Mouse (Mus musculus): ENCODE results near the gene Mybpc1. TPM values are rescaled to one million over a fixed set of nuclear protein-coding genes. Genes with fewer than 3 reads are reported as not detected.
"Not testable (repeated sequence)": the region's sequence is repeated elsewhere in the genome, so short reads cannot be mapped to it uniquely, and the experiment has no call there.

Gene Mybpc1
- polyA plus RNA-seq, 1 experiment: 2.1 TPM

DNA sequence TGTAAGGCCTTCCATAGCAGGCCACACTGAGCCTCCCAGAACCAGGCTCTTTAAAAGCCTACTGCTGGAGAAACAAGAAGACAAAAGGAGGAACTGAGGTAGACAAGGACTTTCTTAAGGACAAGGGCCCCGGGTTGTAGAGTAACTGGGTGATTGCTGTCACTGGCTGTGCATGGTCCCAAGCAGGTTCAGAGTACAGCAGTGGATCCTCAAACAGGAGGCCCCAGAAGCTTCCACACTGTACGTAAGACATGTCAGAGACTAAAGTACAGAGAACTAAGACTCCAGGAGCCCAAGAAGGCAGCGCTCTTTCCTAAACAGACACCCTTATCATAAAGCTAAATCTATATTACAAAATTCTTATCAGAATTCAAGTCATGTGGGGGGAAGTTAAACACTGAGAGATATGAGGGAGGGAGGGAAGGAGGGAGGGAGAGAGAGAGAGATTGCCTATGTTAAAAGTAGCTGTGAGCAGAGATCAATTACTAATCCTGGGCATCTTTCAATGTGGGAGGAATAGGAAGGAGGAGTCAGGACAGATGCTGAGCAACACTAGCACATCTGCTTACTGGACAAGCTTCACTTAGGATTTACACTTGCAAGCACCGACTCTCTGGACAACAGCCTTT, 109.9 kb downstream of the Mybpc1 start:
- no peak for TF ChIP-seq CTCF (IDR thresholded peaks at IDR 0.05; ENCODE audit: control insufficient read depth, insufficient read depth, insufficient replicate concordance, low read depth, low read length)
- TF ChIP-seq POLR2A (IDR thresholded peaks at IDR 0.05; ENCODE audit: control insufficient read depth, low read depth, low read length): no peak
- no peak overlapping the region for H3K27ac ChIP-seq (ENCODE audit: control insufficient read depth, insufficient read depth, low read depth, low read length)
- no peak overlapping the region for H3K4me3 ChIP-seq (ENCODE audit: control insufficient read depth, low read depth, low read length)
- H3K4me1 ChIP-seq (ENCODE audit: control insufficient read depth, insufficient read depth, low read length): no peaks in the 10 kb centered on the region
- H3K27me3 ChIP-seq (ENCODE audit: control insufficient read depth, insufficient read depth, low read length): no peaks in the 10 kb centered on the region
- H3K36me3 ChIP-seq (ENCODE audit: control insufficient read depth, insufficient read depth, low read length): no peaks in the 10 kb centered on the region

DNA sequence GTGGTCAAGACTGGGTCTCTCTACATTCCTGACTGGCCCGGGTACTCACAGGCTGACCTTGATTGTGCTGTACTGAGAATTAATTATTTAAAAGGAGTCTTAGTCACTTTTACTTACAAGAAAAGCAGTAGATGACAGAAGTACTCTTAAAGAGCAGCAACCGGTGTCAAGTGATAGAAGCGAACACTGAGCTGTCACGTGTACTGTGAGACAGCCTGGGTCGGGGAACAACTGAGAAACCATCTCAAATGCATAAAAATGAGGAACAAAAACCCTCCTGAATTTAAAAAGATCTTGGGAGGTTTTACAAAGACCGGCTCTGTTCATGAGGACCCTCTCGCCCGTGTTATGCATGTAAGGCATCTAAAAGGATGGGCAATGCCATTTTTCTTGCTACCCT, 112.3 kb downstream of the Mybpc1 start:
- H3K27me3 ChIP-seq (ENCODE audit: control insufficient read depth, insufficient read depth, low read length): no peaks in the 10 kb centered on the region
- H3K27ac ChIP-seq (ENCODE audit: control insufficient read depth, insufficient read depth, low read depth, low read length): no peak overlapping the region
- H3K4me1 ChIP-seq (ENCODE audit: control insufficient read depth, insufficient read depth, low read length): no peaks in the 10 kb centered on the region
- H3K36me3 ChIP-seq (ENCODE audit: control insufficient read depth, insufficient read depth, low read length): no peaks in the 10 kb centered on the region; the same call in 1 of the 2 replicates
- TF ChIP-seq CTCF (IDR thresholded peaks at IDR 0.05; ENCODE audit: control insufficient read depth, insufficient read depth, insufficient replicate concordance, low read depth, low read length): no peak
- TF ChIP-seq POLR2A (IDR thresholded peaks at IDR 0.05; ENCODE audit: control insufficient read depth, low read depth, low read length): no peak
- no peak overlapping the region for H3K4me3 ChIP-seq (ENCODE audit: control insufficient read depth, low read depth, low read length)

DNA sequence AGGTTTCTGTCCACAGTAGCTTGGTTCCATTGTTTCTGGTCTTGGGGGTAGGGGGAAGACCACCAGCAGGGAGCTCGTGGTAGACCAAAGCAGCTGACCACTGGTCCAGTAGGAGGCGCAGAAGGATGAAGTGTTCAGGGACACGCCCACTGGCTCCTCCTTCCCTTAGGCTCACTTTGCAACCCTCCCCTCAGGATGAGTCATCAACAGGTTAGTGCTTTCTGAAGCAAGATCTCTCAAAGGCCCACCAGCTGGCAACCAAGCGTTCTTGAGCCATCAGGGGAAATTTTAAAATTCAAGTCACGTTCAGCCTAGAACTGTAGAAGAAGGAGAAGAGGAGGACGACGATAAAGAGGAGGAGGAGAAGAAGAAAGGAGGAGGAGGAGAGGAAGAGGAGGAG, 113.3 kb downstream of the Mybpc1 start:
- Histone ChIP-seq H3K27ac (ENCODE audit: control insufficient read depth, insufficient read depth, low read depth, low read length) (no peak overlapping the region), H3K4me1 (ENCODE audit: control insufficient read depth, insufficient read depth, low read length) (no peaks in the 10 kb centered on the region), H3K36me3 (ENCODE audit: control insufficient read depth, insufficient read depth, low read length) (no peaks in the 10 kb centered on the region; the same call in 1 of the 2 replicates), H3K27me3 (ENCODE audit: control insufficient read depth, insufficient read depth, low read length) (no peaks in the 10 kb centered on the region), H3K4me3 (ENCODE audit: control insufficient read depth, low read depth, low read length) (no peak overlapping the region)
- no peak for TF ChIP-seq CTCF (IDR thresholded peaks at IDR 0.05; ENCODE audit: control insufficient read depth, insufficient read depth, insufficient replicate concordance, low read depth, low read length)
- no peak for TF ChIP-seq POLR2A (IDR thresholded peaks at IDR 0.05; ENCODE audit: control insufficient read depth, low read depth, low read length)

DNA sequence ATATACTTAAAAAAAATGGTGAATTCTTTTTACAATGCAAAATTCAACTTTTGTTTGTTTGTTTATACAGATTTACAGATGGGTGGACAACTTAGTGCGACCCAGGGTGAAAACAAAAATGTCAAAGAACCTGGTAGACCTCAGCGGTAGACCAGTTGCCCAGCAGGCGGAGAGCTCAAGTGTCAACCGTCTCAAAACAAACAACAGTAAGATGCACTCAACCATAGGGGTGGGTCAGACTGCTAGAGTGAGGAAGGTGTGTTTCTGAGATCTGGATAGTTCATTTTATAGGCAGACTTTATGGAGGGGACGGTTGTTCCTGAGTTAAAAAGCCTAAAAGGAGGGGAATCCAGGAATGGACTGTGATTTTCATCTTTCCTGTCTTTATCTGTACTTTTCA, 116.3 kb downstream of the Mybpc1 start:
- Histone ChIP-seq H3K4me1 (ENCODE audit: control insufficient read depth, insufficient read depth, low read length) (no peaks in the 10 kb centered on the region), H3K4me3 (ENCODE audit: control insufficient read depth, low read depth, low read length) (no peak overlapping the region), H3K36me3 (ENCODE audit: control insufficient read depth, insufficient read depth, low read length) (no peaks in the 10 kb centered on the region; the same call in 1 of the 2 replicates), H3K27me3 (ENCODE audit: control insufficient read depth, insufficient read depth, low read length) (no peaks in the 10 kb centered on the region), H3K27ac (ENCODE audit: control insufficient read depth, insufficient read depth, low read depth, low read length) (no peak overlapping the region)
- TF ChIP-seq POLR2A (IDR thresholded peaks at IDR 0.05; ENCODE audit: control insufficient read depth, low read depth, low read length) (no peak), CTCF (IDR thresholded peaks at IDR 0.05; ENCODE audit: control insufficient read depth, insufficient read depth, insufficient replicate concordance, low read depth, low read length) (no peak)

DNA sequence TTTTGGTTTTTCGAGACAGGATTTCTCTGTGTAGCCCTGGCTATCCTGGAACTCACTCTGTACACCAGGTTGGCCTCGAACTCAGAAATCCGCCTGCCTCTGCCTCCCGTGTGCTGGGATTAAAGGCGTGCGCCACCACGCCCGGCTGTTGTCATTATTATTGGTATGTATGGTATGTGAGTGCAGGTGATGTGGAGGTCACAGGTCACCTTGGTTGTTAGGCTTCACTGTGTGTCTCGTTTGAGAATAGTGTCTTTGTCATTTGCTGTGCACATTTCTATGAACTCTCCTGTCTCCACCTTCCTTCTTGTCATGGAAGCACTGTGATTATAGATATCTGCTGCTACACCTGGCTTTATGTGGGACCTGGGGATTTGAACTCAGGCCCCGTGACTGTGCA, 122.1 kb downstream of the Mybpc1 start:
- H3K4me1 ChIP-seq (ENCODE audit: control insufficient read depth, insufficient read depth, low read length); H3K36me3 ChIP-seq (ENCODE audit: control insufficient read depth, insufficient read depth, low read length); H3K27me3 ChIP-seq (ENCODE audit: control insufficient read depth, insufficient read depth, low read length); H3K4me3 ChIP-seq (ENCODE audit: control insufficient read depth, low read depth, low read length); H3K27ac ChIP-seq (ENCODE audit: control insufficient read depth, insufficient read depth, low read depth, low read length): not testable (repeated sequence)

Other genes with a start within 250 kb of the Mybpc1 start
- gene Dram1, start 226.1 kb downstream of the Mybpc1 start, polyA plus RNA-seq (2012; rRNA removed): 30.7 and 34.2 TPM in 2 replicates
- 8.1 and 10.0 TPM in 2 replicates for gene Gnptab, start 226.0 kb downstream of the Mybpc1 start, polyA plus RNA-seq (2012; rRNA removed)
- 12.5 and 17.1 TPM in 2 replicates for gene Sycp3, start 145.6 kb downstream of the Mybpc1 start, polyA plus RNA-seq (2012; rRNA removed)
- gene Chpt1, start 101.1 kb downstream of the Mybpc1 start, polyA plus RNA-seq (2012; rRNA removed): 81.1 and 82.5 TPM in 2 replicates
- not detected in 2 replicates for gene Spic, start 79.9 kb upstream of the Mybpc1 start, polyA plus RNA-seq (2012; rRNA removed)
- 28.9 and 32.6 TPM in 2 replicates for gene Arl1, start 125.7 kb upstream of the Mybpc1 start, polyA plus RNA-seq (2012; rRNA removed)
- 4.9 and 6.1 TPM in 2 replicates for gene Utp20, start 221.7 kb upstream of the Mybpc1 start, polyA plus RNA-seq (2012; rRNA removed)

Measured in testis, adult 2 months (tissue).